Mouse (Mus musculus) CD8-positive naive resting alpha-beta T cell, adult 2 months (primary cell): ENCODE measurements around the gene Macrod1.

ENCODE experiments used
- DNase-seq, 2 experiments: peaks; one replicate each; pipeline ENCODE4 v3.0.0; 2022; ENCODE audit warnings: low read depth in 2 of 2, low spot score in 2 of 2

Gene Macrod1

GRCm38 (mm10) chr19:7166200-7166711 is 109.6 kb downstream of the Macrod1 start:
- DNase-seq, result no peak

DNA sequence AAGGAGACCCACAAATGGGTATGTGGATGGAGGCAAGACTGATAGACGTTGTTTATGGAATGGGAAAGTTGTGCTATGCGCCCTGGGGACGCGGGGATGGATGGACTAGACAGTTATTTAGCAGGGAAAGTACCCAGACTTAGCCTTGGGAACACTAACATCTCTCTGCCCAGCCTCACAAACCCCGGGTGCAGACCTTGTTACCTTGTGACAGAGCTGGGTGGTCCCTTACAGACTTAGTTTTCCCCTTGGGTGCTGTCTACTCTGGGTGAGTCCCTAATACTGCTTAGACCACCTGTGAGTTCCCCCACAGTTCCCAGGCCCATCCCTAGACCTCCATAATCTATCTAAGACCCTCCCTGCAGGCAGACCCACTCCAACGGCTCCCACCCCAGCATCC is 110.2 kb downstream of the Macrod1 start:
- no peak for DNase-seq

- DNase-seq, result no peak
Observed at GRCm38 (mm10) chr19:7168423-7168822, 111.8 kb downstream of the Macrod1 start.

- no peak for DNase-seq
Observed at GRCm38 (mm10) chr19:7170916-7171315, 114.3 kb downstream of the Macrod1 start.

DNA sequence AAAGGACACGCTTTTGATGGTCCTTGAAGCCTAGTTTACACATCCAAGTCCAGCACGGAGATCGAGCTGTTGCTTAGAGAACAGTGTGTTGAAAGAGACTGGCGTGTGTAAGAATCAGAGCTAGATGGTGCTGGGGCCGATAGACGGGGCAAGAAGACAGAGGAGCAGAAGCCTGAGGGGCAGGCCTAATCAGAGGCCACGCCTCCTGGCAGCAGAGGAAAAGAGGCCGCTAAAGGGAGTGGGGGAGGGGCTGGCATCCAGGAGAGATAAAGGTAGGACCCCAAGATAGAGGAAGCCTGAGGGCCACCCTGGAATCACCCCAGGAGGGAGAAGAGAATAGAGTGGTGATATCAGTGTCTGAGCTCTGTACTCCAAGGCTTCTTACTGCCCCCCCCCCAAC is 114.8 kb downstream of the Macrod1 start:
- DNase-seq, result no peak

GRCm38 (mm10) chr19:7172051-7172866 is 115.6 kb downstream of the Macrod1 start:
- DNase-seq, result no peak

DNA sequence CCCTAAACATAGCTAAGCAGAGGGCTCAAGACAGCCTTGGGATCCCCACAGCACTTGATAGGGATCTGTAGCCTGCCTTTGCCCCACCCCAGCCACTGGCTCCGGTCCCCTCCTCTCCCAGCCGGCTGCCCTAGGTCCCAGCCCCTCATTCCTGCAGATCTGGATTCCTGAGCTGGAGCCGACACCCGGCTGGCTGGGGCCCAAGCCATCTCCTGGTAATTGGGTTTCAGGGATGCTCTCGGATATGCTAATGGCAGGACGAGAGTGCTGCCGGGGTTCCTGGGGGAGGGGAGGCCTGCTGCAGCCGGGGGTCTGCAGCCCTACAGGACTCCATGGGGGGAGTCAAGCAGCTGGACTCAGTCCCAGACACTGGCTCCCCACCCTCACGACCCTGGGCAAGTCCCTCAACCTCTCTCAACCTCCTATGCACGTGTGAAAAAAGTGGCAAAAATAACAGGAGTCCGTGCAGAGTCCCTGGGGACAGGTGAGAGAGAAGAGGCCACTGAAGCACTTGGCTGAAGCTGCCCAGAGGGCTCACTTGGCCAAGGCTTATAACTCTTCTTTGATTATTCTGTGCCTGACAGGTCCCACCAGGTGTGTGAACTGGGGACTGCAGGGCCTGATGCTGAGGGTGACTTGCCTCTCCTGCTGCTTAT is 119.6 kb downstream of the Macrod1 start:
- no peak for DNase-seq

DNA sequence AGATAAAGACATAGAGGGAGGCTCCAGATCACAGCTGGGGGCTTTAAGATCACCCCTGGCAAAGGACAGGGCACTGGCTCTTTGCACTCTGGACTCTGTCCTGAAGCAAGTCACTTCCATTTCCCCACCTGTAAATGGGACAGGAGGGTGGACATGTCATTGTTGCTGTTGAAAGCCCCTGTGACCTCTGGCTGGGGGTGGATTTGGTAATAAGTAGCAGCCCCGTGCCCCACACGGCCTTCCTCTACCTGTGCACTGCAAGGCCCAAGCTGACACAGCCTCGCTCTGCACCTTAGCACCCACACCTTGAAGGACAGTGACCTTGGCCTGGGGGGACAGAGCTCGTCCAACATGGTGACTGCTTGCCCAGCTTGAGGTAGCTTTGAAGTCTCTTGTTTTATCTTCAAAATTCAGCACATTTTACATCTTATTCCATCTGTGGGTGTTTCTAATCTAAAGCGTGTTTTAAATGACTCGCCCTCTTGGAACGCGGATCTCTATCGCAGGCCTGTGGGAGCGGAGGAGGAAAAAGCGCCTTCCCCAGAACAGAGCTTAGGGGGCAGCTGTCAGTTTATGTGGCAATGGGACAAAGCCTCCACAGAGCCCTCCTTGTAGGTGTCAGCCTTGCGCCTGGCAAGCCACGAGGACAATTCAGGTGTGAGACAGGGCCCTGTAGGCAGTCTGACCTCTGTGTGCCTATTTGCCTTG is 121.3 kb downstream of the Macrod1 start:
- no peak for DNase-seq

DNA sequence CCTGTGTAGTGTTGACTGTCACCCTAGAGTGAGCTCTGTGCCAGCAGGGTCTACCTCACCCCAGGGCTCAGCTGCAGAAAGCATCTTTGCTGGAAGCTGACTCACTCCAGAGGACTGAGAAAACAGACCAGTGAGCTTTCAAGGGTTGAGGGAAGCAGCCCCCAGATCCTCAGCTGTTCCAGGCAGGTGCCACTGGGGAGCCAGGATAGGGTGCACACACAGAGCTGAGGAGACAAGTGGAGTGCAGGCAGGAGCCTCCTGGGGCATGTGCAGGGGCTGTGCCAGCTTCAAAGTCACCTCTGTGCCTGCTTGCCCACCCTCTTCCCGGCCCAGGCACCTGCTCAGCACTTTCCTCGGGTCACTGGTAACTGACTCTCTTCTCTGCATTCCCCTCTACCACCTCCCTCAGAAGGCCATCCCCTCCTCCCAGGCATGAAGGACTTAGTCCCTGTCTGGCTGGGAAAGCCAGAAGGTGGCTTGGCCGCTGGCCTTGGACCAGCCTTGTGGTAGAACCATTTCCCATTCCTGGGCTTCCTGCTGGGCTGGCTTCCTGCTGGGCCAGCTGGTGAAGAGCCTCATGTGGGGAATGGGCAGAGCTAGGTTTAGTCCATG is 122.3 kb downstream of the Macrod1 start:
- DNase-seq, result no peak

GRCm38 (mm10) chr19:7180756-7181405 is 124.3 kb downstream of the Macrod1 start:
- no peak for DNase-seq

DNA sequence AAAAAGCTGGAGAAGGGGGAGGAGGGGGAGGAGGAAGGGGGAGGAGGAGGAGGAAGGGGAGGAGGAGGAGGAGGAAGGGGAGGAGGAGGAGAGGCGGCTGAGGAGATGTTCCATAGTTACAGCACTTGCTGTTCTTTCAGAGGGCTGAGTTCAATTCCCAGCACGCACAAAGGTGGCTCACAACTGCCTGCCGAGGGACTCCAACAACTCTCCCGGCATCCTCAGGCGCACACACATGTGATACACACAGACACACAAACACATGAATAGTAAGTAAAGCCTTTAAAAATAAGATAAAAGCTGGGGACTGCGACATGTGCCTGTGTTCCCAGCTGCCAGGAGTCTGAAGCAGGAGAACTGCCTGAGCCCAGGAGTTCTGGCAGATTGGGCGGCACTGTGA is 124.9 kb downstream of the Macrod1 start:
- DNase-seq, result no peak

GRCm38 (mm10) chr19:7182273-7182949 is 125.8 kb downstream of the Macrod1 start:
- no peak for DNase-seq

DNA sequence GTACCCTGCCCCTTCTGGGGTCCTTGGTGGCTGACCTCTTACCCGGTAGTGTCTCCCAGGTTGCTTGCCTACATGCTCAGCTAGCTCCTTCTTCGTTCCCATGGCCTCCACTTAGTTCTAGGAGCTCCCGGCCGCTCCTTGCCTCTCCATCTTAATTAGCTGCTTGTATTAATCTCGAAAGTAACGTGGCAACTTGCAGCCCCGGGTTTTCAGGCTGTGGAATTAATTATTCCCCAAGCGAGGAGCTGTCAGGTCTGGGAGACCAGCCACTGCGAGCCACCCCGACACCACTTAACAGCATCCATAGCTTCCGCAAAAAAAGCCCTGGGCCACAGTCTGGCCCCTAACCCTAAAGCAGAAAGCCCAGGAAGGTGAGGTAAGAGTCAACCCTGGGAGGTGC is 126.8 kb downstream of the Macrod1 start:
- no peak for DNase-seq

DNA sequence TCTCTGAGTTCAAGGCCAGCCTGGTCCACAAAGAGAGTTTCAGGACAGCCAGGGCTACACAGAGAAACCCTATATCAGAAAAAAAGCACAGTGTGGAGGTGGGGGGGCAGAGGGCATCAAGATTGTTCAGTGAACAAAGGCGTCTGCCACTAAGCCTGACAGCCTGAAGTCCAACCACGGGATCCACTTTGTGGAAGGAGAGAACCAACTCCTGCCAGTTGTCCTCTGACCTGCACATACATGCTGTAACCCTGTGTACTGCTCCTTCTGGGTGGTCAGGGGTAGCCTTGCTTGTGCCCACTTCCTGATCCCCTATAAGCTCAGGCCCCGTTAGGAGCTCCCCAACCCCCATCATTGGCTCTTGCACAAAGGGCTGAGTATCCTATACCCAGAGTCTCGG is 128.4 kb downstream of the Macrod1 start:
- no peak for DNase-seq

DNA sequence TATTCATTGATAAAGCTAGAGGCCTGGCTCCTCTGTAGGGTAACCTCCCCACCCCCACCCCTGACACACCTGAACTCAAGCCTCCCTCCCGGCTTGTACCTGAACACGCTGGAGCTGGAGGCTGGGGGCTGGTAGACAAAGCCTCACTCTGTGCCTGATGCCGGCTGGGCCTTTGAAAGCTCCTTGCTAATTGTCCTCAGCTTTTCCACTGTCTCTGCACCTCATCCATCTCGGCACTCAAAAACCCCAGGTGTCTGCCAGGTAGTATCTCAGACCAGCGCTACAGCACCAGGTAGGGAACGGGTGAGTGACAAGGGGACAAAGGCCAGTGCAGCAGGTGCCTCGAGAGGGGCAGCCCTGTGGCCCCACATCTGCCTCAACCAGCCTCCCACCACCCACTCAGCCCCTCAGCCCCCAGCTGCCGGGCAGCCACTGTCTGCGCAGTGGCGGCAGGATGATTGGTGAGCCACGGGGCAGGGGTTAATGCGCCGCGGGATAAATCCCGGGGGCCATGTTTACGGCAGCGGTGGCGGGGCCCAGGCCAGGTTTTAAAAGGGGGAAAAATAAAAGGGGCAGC is 129.2 kb downstream of the Macrod1 start:
- DNase-seq, result no peak

DNA sequence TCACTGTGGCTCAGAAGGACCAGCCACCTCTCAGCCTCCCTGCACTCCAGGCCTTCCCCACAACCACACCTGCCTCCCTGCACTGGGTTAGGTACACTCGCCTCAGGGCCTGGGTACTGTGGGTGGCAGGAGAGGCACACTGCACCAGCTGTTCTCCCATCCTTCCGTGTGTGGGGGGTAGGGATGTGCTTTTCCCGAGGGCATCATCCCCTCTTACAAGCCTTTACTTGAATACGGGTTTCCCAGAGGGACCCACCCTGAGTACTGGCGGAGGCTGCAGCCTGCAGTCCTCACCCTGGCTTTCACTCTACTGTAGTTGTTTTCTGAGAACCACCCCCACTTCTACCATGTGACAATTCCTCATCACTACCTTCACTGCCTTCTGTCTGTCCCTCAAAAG is 130.5 kb downstream of the Macrod1 start:
- DNase-seq, result no peak

- no peak for DNase-seq
Observed at GRCm38 (mm10) chr19:7189026-7189425, 132.4 kb downstream of the Macrod1 start.

- no peak for DNase-seq
Observed at GRCm38 (mm10) chr19:7190986-7191385, 134.4 kb downstream of the Macrod1 start.

DNA sequence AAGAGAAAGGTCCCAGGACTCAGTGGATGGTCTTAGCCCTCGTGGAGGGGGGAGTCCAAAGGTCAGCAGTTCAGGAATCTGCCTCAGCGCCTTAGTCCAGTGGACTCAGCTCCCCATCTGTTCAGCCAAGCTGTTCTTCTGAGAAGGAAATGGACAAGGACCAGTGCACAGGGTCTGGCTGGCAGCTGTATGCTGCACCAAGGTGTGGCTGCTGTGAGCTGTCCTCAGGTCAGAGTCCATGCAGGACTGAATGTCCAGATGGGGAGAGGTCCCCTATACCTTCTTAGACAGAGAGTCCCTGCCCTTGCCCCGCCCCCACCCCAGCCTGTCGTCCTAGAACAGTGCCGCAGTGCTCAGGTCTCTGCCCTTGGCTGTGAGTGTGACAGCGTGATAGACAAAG is 135.0 kb downstream of the Macrod1 start:
- DNase-seq, result no peak

DNA sequence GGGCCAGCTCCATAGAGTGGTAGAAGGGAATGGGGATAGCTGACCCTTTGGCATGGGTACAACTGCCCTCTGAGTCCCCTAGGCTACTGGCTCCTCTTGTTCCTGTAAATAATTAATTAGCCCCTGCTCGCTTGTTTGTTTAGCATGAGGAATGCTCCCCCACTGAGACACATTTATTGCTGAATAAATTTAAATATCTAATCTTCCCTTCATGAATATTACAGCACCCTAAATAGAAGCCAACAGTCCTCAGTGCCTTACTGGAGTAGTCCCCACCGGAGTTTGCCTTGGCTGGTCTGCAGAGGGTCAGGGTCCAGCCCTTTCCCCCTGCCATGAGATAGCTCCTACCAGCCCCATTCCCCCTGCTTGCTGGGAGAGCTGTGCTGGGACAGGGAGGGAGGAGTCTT is 136.0 kb downstream of the Macrod1 start:
- DNase-seq, result no peak
